Mouse (Mus musculus): ENCODE measurements around the gene Chst13. TPM values are rescaled to one million over a fixed set of nuclear protein-coding genes. Genes with fewer than 3 reads are reported as not detected.

Chst13 gene
- polyA plus RNA-seq, 1 experiment from 2014 or later: 4.4 TPM

DNA sequence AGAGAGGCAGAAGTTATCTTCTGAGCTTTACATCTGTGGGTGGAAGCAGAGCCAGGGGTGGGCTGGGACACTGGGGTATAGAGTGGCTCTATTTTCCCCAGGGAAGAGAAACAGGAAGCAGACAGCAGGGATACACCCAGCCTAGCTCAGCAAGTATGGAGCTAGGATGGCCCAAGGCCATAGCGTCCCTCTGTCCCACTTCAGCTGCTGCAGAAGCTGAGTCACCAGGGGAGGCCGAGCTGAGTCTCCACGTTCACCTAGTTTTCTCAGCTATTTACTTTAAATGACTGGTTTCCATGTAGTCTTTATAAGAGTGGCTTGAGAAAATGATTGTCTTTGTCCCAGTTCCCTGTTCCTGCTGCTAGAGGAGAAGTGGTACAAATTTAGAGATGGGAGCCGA lies 23.5 kb upstream of the Chst13 start:
- no peaks in the 10 kb centered on the region for H3K27me3 ChIP-seq

DNA sequence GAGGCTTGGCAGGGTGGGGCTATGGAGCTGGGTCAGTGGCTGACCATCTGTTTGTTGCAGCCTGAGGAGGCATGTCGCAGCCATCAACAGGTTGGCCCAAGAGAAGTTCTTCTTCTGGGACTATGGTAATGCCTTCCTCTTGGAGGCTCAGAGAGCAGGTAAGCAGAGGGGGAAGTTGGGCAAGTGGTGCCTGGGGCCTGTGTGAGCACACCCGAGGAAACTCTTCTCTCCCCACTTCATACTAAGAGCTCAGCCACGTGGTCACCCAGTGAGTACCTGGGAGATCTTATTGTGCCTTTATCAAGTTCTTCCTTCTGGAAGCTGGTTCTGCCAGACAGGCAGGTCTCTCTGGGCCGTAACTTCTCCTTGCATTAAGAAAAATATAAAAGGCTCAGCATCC lies 22.2 kb upstream of the Chst13 start:
- Histone ChIP-seq H3K9ac (no peak overlapping the region), H3K27me3 (no peaks in the 10 kb centered on the region), H3K4me1 (peaks cover 13% of the 10 kb centered on the region), H3K27ac (replicated peaks) (no peak overlapping the region), H3K4me3 (replicated peaks) (no peak overlapping the region), H3K9me3 (replicated peaks) (no peaks in the 10 kb centered on the region), H3K4me2 (replicated peaks) (no peak overlapping the region), H3K36me3 (no peaks in the 10 kb centered on the region)
- 68% methylated on average over 4 of the region's 4 CpGs for WGBS
- no peak for ATAC-seq (ENCODE audit: insufficient number of reproducible peaks, low FRiP score, low TSS enrichment, low read depth)

More for the DNA sequence above, 23.5 kb upstream of the Chst13 start:
- Histone ChIP-seq H3K9me3 (replicated peaks) (no peaks in the 10 kb centered on the region), H3K4me3 (replicated peaks) (no peak overlapping the region), H3K4me1 (peaks cover 13% of the 10 kb centered on the region), H3K27ac (replicated peaks) (no peak overlapping the region), H3K36me3 (no peaks in the 10 kb centered on the region), H3K9ac (no peak overlapping the region), H3K4me2 (replicated peaks) (no peak overlapping the region)
- 62% methylated on average over 4 of the region's 4 CpGs for WGBS
- no peak for ATAC-seq (ENCODE audit: insufficient number of reproducible peaks, low FRiP score, low TSS enrichment, low read depth)

DNA sequence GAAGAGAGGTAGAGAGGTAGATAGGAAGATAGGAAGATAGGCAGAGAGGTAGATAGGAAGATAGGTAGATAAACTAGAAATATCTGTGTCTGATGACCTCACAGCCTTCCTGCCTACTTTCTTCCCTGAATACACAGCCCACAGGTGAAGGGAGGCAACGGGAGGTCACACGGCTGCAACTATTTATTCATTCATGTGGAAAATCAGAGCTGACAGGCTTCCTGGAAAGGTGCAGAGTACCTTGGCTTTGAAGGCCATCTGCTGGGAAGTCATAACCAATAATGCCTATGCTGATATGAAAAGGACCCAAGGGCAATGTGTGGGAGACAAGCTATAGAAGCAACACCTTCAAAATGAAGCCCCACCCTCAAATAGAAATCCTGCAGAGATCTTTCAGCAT lies 17.4 kb upstream of the Chst13 start:
- H3K9ac ChIP-seq: no peak overlapping the region
- ATAC-seq (ENCODE audit: insufficient number of reproducible peaks, low FRiP score, low TSS enrichment, low read depth): no peak
- WGBS: 59% methylated on average over 2 of the region's 2 CpGs
- no peaks in the 10 kb centered on the region for H3K9me3 ChIP-seq (replicated peaks)
- no peaks in the 10 kb centered on the region for H3K36me3 ChIP-seq
- no peak overlapping the region for H3K4me3 ChIP-seq (replicated peaks)
- H3K27ac ChIP-seq (replicated peaks): no peak overlapping the region
- H3K4me1 ChIP-seq: no peaks in the 10 kb centered on the region
- no peaks in the 10 kb centered on the region for H3K27me3 ChIP-seq
- no peak overlapping the region for H3K4me2 ChIP-seq (replicated peaks)

DNA sequence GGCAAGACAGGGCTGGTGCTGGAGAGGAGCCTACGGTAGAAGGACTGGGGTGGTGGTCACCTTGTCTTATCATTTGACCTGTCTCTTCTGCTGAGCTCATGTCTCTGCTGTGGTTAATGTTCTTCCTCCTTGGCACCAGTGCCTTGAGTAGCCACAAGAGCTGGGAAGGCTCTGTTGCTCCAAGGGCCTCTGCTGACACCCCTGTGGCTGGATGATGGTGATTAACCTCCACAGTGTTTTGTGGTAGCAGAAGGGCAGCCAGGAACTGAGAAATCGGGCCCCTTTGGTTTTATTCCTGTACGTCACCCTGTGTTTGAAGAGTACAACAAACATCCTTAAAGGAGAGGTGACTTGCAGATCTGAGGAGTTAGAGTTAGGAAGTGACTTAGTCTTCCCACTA lies 9.3 kb upstream of the Chst13 start:
- H3K9me3 ChIP-seq (replicated peaks): no peaks in the 10 kb centered on the region
- no peaks in the 10 kb centered on the region for H3K36me3 ChIP-seq
- H3K4me2 ChIP-seq (replicated peaks): no peak overlapping the region
- H3K27ac ChIP-seq (replicated peaks): no peak overlapping the region
- 0 out of 2 replicates have a peak, but pooled peaks cover 4% of the 10 kb centered on the region for H3K4me1 ChIP-seq
- ATAC-seq (ENCODE audit: insufficient number of reproducible peaks, low FRiP score, low TSS enrichment, low read depth): no peak
- H3K4me3 ChIP-seq (replicated peaks): no peak overlapping the region
- 79% methylated on average over 3 of the region's 3 CpGs for WGBS
- no peak overlapping the region for H3K9ac ChIP-seq
- H3K27me3 ChIP-seq: no peaks in the 10 kb centered on the region

DNA sequence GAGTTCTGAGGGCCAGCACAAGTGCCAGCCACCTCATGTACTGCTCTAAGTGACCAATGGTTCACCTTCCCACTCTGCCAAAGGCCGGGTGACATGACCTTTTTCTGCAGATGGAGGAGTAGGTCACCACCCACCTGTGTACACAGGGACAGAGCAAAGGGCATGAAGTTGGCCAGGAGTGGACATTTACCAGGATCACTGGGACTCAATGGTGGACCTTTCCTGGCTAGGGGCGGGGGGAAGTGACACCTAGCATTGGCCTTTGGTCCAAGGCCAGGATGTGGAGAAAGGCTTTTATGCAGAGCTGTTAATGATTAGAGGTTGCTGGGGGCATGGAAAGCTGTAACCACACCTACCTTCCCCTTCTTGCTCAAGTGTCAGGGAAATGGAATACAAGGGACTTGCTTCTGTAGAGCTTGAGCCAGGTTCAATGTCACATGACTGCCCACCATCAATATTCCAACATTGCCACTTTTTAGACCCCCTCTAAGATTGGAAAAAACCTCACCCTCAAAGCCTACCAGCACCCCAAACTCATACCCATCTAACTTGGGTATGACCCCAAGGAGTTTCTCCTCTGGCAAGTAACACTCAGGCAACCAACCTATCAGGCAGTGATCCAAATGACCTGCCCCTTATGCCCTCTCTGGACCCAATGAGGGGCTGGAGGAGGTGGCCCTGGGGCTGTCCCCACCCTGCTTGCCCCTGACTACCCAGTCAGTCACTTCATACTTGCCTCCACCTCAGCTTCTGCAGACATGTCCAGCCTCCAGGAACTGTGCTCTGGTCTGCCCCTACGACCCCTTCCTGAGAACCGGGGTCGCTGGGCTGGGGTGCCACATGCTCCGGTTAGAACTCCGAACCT lies 7.8 kb upstream of the Chst13 start, which contains the start of gene Uroc1:
Gene Uroc1 (plus strand): TSS at position 724 of the 865 bp plus-strand sequence.
- no peak within 1 kb of the TSS for H3K4me2 ChIP-seq (replicated peaks)
- no peak within 1 kb of the TSS for H3K27ac ChIP-seq (replicated peaks)
- H3K4me3 ChIP-seq (replicated peaks): no peak within 1 kb of the TSS
- no peak within 1 kb of the TSS for H3K9ac ChIP-seq
- no peaks in the 10 kb centered on the region for H3K36me3 ChIP-seq
- no peaks in the 10 kb centered on the region for H3K9me3 ChIP-seq (replicated peaks)
- WGBS: 79% methylated on average over 7 of the region's 7 CpGs
- 0 out of 2 replicates have a peak, but pooled peaks cover 4% of the 10 kb centered on the region for H3K4me1 ChIP-seq
- ATAC-seq (ENCODE audit: insufficient number of reproducible peaks, low FRiP score, low TSS enrichment, low read depth): no peak
- H3K27me3 ChIP-seq: no peaks in the 10 kb centered on the region

DNA sequence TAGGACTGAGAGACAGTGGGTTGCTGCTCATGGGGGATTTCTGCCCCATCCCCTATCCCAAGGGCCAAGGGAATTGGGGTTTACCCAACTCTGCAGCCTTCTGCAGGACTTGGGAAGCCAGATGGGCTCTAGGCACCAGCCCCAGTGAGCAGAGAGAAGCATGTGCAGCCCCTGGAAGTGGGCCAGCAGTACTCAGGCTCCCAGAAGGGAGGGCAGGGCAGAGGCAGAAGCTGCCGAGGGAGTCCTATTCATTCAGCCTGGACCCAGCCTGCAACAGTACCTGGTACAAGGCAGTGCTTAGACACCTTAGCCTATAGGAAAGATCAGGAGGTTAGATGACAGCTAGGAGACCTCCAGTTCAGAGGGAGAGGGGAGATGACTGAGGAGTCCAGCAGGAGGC lies 5.0 kb upstream of the Chst13 start:
- 4% methylated on average over 1 of the region's 1 CpGs for WGBS
- Histone ChIP-seq H3K4me3 (replicated peaks) (no peak overlapping the region), H3K27ac (replicated peaks) (no peak overlapping the region), H3K4me2 (replicated peaks) (no peak overlapping the region), H3K9me3 (replicated peaks) (no peaks in the 10 kb centered on the region), H3K27me3 (peaks cover 11% of the 10 kb centered on the region; the same call in 1 of the 2 replicates), H3K4me1 (peaks cover 8% of the 10 kb centered on the region; the same call in 1 of the 2 replicates), H3K36me3 (no peaks in the 10 kb centered on the region), H3K9ac (no peak overlapping the region)
- no peak for ATAC-seq (ENCODE audit: insufficient number of reproducible peaks, low FRiP score, low TSS enrichment, low read depth)

DNA sequence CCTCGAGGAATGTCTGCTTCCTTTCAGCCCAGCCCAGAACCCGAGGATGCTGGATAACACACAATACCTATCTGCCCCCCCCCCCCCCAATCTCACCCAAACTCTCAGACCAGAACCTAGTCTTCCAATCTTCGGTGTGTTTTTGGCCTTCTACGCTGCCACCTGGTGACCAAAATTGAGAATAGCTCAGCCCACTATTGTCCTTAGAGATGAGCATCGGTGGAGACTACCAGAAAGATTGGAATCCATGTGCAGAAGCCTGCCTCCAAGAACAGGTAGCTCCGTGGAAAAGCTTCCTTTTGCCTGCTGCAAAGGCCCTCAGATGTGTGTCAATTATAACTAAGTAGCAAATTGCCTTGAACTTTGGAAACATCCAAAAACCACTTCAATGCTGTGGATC lies 2.7 kb upstream of the Chst13 start:
- no peak overlapping the region for H3K9ac ChIP-seq
- H3K4me3 ChIP-seq (replicated peaks): no peak overlapping the region
- 18% methylated on average over 6 of the region's 6 CpGs for WGBS
- H3K27me3 ChIP-seq: peaks cover 17% of the 10 kb centered on the region; the same call in 1 of the 2 replicates
- H3K9me3 ChIP-seq (replicated peaks): no peaks in the 10 kb centered on the region
- no peaks in the 10 kb centered on the region for H3K36me3 ChIP-seq
- no peak for ATAC-seq (ENCODE audit: insufficient number of reproducible peaks, low FRiP score, low TSS enrichment, low read depth)
- no peak overlapping the region for H3K27ac ChIP-seq (replicated peaks)
- peaks cover 10% of the 10 kb centered on the region; the same call in 1 of the 2 replicates for H3K4me1 ChIP-seq
- no peak overlapping the region for H3K4me2 ChIP-seq (replicated peaks)

DNA sequence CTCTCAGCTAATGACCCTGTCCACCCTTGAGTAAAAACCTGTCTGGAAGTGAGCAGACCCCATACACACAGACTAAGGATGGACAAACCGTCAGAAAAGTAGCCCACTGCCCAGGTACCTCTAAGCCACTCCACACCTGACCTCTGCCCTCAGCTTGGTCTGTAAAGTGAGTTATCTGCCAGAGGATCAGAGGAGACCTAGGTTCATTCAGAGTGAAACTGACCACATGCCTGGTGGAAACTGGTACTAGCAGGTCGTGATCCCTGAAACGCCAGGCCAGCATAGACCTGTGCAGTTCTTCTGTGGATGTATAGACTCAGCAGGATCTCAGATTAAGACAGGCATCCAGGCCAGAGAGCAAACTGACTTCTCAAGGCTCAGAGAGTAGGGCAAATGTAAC lies 522 bp downstream of the Chst13 start:
- H3K9me3 ChIP-seq (replicated peaks): no peaks in the 10 kb centered on the region
- no peaks in the 10 kb centered on the region for H3K36me3 ChIP-seq
- no peak for ATAC-seq (ENCODE audit: insufficient number of reproducible peaks, low FRiP score, low TSS enrichment, low read depth)
- H3K27ac ChIP-seq (replicated peaks): no peak overlapping the region
- WGBS: 61% methylated on average over 3 of the region's 3 CpGs
- peaks cover 6% of the 10 kb centered on the region; the same call in 1 of the 2 replicates for H3K4me1 ChIP-seq
- no peak overlapping the region for H3K4me2 ChIP-seq (replicated peaks)
- no peak overlapping the region for H3K4me3 ChIP-seq (replicated peaks)
- H3K9ac ChIP-seq: no peak overlapping the region
- H3K27me3 ChIP-seq: peaks cover 17% of the 10 kb centered on the region; the same call in 1 of the 2 replicates

DNA sequence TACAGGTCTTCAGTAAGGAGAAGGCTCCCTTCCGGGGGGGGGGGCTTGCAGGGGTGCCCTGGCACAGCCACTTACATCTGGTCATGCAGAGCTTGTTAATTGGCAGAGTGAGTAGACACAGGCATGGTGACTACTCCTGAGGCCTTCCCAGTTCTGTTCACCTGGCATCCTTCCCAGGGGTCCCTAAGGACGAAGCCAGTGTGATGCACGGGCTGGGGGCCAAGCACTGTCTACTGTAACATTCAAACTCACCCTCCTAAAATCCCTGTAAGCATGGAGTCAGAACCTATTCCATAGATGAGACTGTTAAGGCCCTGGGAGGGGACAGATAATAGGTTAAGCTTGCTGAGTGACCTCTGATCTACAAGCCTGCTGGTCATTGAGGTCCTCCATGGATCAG lies 959 bp downstream of the Chst13 start:
- no peak overlapping the region for H3K27ac ChIP-seq (replicated peaks)
- no peaks in the 10 kb centered on the region for H3K9me3 ChIP-seq (replicated peaks)
- ATAC-seq (ENCODE audit: insufficient number of reproducible peaks, low FRiP score, low TSS enrichment, low read depth): no peak
- WGBS: 67% methylated on average over 3 of the region's 3 CpGs
- no peaks in the 10 kb centered on the region for H3K36me3 ChIP-seq
- peaks cover 17% of the 10 kb centered on the region; the same call in 1 of the 2 replicates for H3K27me3 ChIP-seq
- no peak overlapping the region for H3K9ac ChIP-seq
- H3K4me3 ChIP-seq (replicated peaks): no peak overlapping the region
- peaks cover 6% of the 10 kb centered on the region; the same call in 1 of the 2 replicates for H3K4me1 ChIP-seq
- no peak overlapping the region for H3K4me2 ChIP-seq (replicated peaks)

DNA sequence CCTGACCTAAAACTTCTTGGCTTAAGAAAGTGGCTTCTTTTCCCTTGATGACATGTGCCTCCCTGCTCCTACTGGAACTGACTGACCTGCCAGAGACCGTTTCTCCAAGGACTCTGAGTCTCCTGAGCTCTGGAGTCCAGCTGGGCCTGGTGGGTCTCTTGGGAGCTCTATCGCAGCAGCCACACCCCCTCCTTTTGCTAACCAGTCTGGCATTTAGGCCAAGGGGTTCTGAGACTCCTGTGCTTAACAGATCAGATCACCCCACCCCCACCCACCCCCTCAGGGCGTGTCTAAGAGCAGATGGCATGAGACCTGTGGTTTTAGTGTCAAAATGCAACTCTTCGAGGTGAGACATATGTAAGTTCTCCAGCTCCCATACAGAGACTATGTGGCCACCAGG lies 3.2 kb downstream of the Chst13 start:
- Histone ChIP-seq H3K9ac (no peak overlapping the region), H3K4me3 (replicated peaks) (no peak overlapping the region), H3K27ac (replicated peaks) (no peak overlapping the region), H3K4me1 (peaks cover 6% of the 10 kb centered on the region; the same call in 1 of the 2 replicates), H3K27me3 (peaks cover 17% of the 10 kb centered on the region; the same call in 1 of the 2 replicates), H3K9me3 (replicated peaks) (no peaks in the 10 kb centered on the region), H3K4me2 (replicated peaks) (no peak overlapping the region), H3K36me3 (no peaks in the 10 kb centered on the region)
- ATAC-seq (ENCODE audit: insufficient number of reproducible peaks, low FRiP score, low TSS enrichment, low read depth): no peak
- WGBS: 36% methylated on average over 4 of the region's 4 CpGs

DNA sequence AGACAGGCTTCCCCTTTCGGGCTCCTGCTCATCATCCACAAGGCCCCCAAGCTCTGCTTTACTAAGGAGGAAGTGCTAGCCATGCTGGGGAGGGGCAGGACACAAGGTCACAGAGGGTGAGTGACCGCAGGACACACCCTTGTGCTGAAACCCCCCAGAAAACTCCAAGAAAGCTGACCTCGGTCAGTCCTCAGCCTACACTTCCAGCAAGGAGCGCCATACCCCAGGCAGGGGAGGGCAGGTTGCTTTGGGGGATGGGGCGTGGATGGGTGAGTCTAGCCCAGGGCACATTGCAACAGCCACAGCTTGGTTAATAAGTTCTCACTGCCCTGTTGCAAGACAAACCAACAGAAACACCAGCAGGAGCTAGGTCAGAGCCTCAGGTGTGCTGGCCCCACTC lies 4.6 kb downstream of the Chst13 start:
- no peak overlapping the region for H3K4me3 ChIP-seq (replicated peaks)
- ATAC-seq (ENCODE audit: insufficient number of reproducible peaks, low FRiP score, low TSS enrichment, low read depth): no peak
- H3K9me3 ChIP-seq (replicated peaks): no peaks in the 10 kb centered on the region
- H3K27ac ChIP-seq (replicated peaks): no peak overlapping the region
- H3K4me1 ChIP-seq: peaks cover 6% of the 10 kb centered on the region; the same call in 1 of the 2 replicates
- no peak overlapping the region for H3K9ac ChIP-seq
- H3K27me3 ChIP-seq: peaks cover 10% of the 10 kb centered on the region; the same call in 1 of the 2 replicates
- 72% methylated on average over 5 of the region's 5 CpGs for WGBS
- H3K36me3 ChIP-seq: no peaks in the 10 kb centered on the region
- H3K4me2 ChIP-seq (replicated peaks): no peak overlapping the region
